Mouse (Mus musculus) small intestine, adult 2 months (tissue): Measurements from ENCODE around the gene Gpr150. TPM values are rescaled to one million over a fixed set of nuclear protein-coding genes. Genes with fewer than 3 reads are reported as not detected.
A peak's percentile ranks its signal among the peaks of the same experiment; 100 is the strongest.

Experiments
- H3K27ac ChIP-seq: fragments of 200-500 bp; 2 replicates; pipeline ENCODE4 v1.5.1; 2012; ENCODE audit warnings: low read depth, low read length, control low read depth, inconsistent platforms; ENCODE audit not compliant: insufficient read depth
- H3K27me3 ChIP-seq: fragments of 200-500 bp; 2 replicates; pipeline ENCODE4 v1.6.1; 2012; ENCODE audit warnings: mild to moderate bottlenecking, moderate library complexity, low read length, inconsistent platforms; ENCODE audit not compliant: control insufficient read depth, insufficient read depth
- H3K36me3 ChIP-seq: fragments of 200-500 bp; 2 replicates; pipeline ENCODE4 v1.6.1; 2012; ENCODE audit warnings: mild to moderate bottlenecking, low read length, control low read depth, inconsistent platforms; ENCODE audit not compliant: control insufficient read depth, insufficient read depth
- H3K4me1 ChIP-seq: fragments of 200-500 bp; 2 replicates; pipeline ENCODE4 v1.6.1; 2012; ENCODE audit warnings: low read length, inconsistent platforms, mixed read lengths; ENCODE audit not compliant: control insufficient read depth, insufficient read depth, insufficient read length
- H3K4me3 ChIP-seq: fragments of 200-500 bp; 2 replicates; pipeline ENCODE4 v1.5.1; 2012; ENCODE audit warnings: low read depth, mild to moderate bottlenecking, control low read depth, inconsistent platforms, low read length, moderate library complexity
- CTCF ChIP-seq: fragments of 200-500 bp; IDR thresholded peaks from 2 replicates; pipeline ENCODE4 v1.5.1; 2012; ENCODE audit warnings: low read depth, mild to moderate bottlenecking, control low read depth, inconsistent platforms, low read length, moderate library complexity, mixed read lengths; ENCODE audit not compliant: insufficient replicate concordance, insufficient read length; ENCODE audit errors: extremely low read depth
- POLR2A ChIP-seq: fragments of 200-500 bp; IDR thresholded peaks from 2 replicates; pipeline ENCODE4 v1.6.1; 2012; ENCODE audit warnings: low read depth, mild to moderate bottlenecking, control low read depth, inconsistent platforms, low read length, moderate library complexity
- WGBS: fragments of 180-500 bp; shearing (Covaris S2); methylation state at CpG from one replicate; pipeline ENCODE4 v1.1.7; 2018; 5-methylcytosine and 5-hydroxymethylcytosine counted together
- polyA plus RNA-seq: library from polyadenylated mRNA; depleted of rRNA; stranded (reverse); fragments of >200 nt; gene quantifications from 2 replicates; pipeline ENCODE4 v1.2.3, GENCODE M21; 2012

Gene Gpr150
- polyA plus RNA-seq, 1 experiment, result 0.05 TPM

DNA sequence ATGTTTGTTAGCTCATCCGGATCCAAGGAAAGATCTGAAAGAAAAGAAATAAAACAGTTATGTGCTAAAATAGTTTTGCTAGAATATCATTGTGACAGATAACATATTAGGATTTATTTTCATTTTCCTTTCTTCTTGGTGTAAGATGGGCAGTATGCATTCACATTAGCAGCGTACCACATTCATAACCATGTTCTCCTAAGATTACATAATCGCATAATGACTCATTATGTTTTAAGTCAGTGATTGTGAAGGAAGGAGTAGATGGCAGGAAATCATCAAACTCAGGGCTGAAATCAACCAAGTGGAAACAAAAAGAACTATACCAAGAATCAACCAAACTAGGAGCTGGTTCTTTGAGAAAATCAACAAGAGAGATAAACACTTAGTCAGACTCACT lies 5.8 kb upstream of the Gpr150 start:
- H3K4me3 ChIP-seq, result no peak overlapping the region
- no peak overlapping the region for H3K27ac ChIP-seq
- H3K36me3 ChIP-seq, result peaks cover 8% of the 10 kb centered on the region; the same call in 1 of the 2 replicates
- H3K27me3 ChIP-seq, result no peaks in the 10 kb centered on the region
- H3K4me1 ChIP-seq, result no peaks in the 10 kb centered on the region
- TF ChIP-seq CTCF (no peak), POLR2A (no peak)
- 94% methylated on average over 3 of the region's 3 CpGs for WGBS

GRCm38 (mm10) chr13:76062126-76062525 lies 5.3 kb upstream of the Gpr150 start:
- WGBS, result 58% methylated on average over 3 of the region's 3 CpGs
- H3K27ac ChIP-seq, result no peak overlapping the region
- TF ChIP-seq POLR2A (no peak), CTCF (no peak)
- no peak overlapping the region for H3K4me3 ChIP-seq
- peaks cover 8% of the 10 kb centered on the region; the same call in 1 of the 2 replicates for H3K36me3 ChIP-seq
- no peaks in the 10 kb centered on the region for H3K4me1 ChIP-seq
- H3K27me3 ChIP-seq, result no peaks in the 10 kb centered on the region

- peaks cover 18% of the 10 kb centered on the region for H3K27me3 ChIP-seq
- TF ChIP-seq CTCF, result no peak
- TF ChIP-seq POLR2A, result no peak
- WGBS, result 74% methylated on average over 4 of the region's 4 CpGs
Measured at GRCm38 (mm10) chr13:76059591-76059990, 2.8 kb upstream of the Gpr150 start.

DNA sequence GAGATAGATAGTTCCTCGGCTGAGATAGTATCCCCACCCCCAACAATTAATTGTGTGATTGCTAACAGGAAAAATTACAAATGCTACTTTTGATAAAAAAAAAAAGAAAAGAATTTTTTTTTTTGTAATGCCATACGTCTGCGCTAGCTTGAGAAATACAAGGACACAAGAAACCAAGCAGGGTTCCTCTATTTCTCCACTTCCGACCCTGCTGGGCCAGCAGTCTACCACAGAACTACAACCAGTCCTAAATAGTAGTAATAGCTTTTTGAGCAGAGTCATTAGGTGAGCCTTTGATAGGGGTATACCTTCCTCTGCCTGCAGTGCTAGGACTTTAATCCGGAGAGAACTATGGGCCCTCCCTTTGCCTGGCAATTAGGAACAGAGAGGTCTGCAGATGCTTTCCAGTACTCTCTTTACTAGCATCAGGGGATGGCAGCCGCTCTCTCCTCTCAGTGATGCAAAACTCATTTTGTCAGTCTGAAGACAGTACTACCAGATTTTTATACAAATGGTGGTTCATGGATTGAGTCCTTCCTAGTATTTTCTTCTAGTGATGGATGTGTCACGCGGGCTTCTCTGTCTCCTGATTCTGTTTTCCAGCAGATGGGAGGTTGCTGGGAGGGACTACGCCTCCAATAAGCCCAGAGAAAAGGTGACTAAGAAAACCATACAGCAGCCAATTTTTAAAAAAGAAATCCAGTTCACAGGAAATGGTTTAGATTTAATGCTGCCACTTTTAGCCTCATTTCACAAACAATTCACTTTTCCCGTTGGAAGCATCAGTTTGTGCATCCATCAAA lies 672 bp upstream of the Gpr150 start:
- TF ChIP-seq CTCF, result no peak
- TF ChIP-seq POLR2A, result no peak
- Histone ChIP-seq H3K27ac (no peak overlapping the region), H3K4me3 (no peak overlapping the region), H3K36me3 (peaks cover 4% of the 10 kb centered on the region; the same call in 1 of the 2 replicates), H3K27me3 (peaks cover 20% of the 10 kb centered on the region), H3K4me1 (peaks cover 6% of the 10 kb centered on the region)
- 76% methylated on average over 10 of the region's 10 CpGs for WGBS

More at GRCm38 (mm10) chr13:76059591-76059990, 2.8 kb upstream of the Gpr150 start:
- Histone ChIP-seq H3K4me3 (no peak overlapping the region), H3K27ac (no peak overlapping the region), H3K4me1 (peaks cover 6% of the 10 kb centered on the region), H3K36me3 (peaks cover 4% of the 10 kb centered on the region; the same call in 1 of the 2 replicates)

- peak overlapping the region; percentile 57 for H3K4me3 ChIP-seq
- no peak for TF ChIP-seq POLR2A
- TF ChIP-seq CTCF, result peak; percentile 40; the same call in 1 of the 2 replicates
- H3K4me1 ChIP-seq, result peaks cover 6% of the 10 kb centered on the region
- under 1% methylated on average over 34 of the region's 34 CpGs for whole genome bisulfite sequencing
- no peaks in the 10 kb centered on the region for H3K36me3 ChIP-seq
- no peak overlapping the region for H3K27ac ChIP-seq
- H3K27me3 ChIP-seq, result peaks cover 20% of the 10 kb centered on the region
Measured at GRCm38 (mm10) chr13:76056261-76056724, 503 bp downstream of the Gpr150 start.

DNA sequence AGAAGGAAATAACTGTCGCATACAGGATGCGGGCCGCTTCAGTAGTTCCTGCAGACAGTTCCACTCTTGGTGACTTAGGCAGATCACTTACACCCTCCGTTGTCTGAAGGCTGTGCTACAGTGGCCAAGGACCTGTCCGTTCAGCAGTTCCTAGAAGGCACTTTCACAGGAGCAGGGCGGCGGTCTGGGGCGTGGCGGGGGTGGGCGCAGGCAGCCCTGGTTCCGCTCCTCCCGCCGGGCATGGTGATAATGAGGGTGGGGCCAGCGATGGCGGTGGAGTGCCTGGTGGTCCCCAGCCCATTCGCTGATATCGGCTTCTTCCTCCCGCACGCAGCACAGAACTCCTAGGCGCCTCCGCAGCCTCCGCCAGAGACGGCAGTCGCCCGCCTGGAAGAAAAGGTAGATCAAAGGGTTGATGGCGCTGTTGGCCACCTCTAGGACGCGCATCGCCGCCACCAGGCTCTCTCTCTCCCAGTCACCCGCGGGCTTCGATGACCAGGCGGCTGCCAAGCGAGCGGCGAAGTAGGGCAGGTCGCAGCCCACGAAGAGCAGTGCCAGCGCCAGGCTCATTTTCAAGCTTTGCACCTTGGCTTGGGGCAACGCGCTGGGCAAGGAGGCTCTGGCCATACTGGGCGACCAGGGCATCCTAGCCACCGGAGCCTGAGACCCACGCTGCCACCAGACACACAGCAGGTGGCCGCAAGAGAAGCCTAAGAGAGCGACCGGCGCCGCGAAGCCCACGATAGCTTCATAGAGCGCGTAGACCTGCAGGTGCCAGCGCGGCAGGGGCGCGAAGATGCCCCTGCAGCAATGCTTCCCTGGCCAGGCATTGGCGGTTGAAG lies 1.2 kb downstream of the Gpr150 start:
- TF ChIP-seq CTCF, result no peak
- TF ChIP-seq POLR2A, result no peak
- H3K4me3 ChIP-seq, result peak overlapping the region; percentile 57

DNA sequence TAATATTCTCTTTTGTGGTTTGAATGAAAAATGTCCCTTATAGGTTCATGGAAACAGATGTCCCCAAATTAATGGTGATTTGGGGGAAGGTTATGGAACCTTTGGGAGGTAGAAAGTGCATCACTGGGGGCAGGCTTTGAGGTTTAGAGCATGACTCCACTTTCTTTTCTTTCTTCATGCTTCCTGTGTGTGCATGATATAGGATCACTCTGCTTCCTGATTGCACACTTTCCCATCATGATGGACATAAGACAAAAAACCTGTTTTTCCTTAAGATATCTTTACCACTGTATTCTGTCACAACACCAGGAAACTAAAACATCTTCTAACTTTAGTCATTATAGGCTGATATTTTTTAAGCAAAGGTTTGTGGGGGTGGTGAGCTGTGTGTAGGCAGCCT lies 11.8 kb downstream of the Gpr150 start:
- H3K4me3 ChIP-seq, result no peak overlapping the region
- H3K36me3 ChIP-seq, result no peaks in the 10 kb centered on the region
- no peaks in the 10 kb centered on the region for H3K27me3 ChIP-seq
- H3K4me1 ChIP-seq, result no peaks in the 10 kb centered on the region
- no peak overlapping the region for H3K27ac ChIP-seq
- TF ChIP-seq CTCF (no peak), POLR2A (no peak)

More for the DNA sequence above, 1.2 kb downstream of the Gpr150 start:
- 2% methylated on average over 59 of the region's 59 CpGs for WGBS
- Histone ChIP-seq H3K36me3 (no peaks in the 10 kb centered on the region), H3K4me1 (peaks cover 6% of the 10 kb centered on the region), H3K27ac (no peak overlapping the region), H3K27me3 (peaks cover 23% of the 10 kb centered on the region)
